Mouse (Mus musculus): Measurements from ENCODE around the gene Ubxn11.

The Ubxn11 gene

DNA sequence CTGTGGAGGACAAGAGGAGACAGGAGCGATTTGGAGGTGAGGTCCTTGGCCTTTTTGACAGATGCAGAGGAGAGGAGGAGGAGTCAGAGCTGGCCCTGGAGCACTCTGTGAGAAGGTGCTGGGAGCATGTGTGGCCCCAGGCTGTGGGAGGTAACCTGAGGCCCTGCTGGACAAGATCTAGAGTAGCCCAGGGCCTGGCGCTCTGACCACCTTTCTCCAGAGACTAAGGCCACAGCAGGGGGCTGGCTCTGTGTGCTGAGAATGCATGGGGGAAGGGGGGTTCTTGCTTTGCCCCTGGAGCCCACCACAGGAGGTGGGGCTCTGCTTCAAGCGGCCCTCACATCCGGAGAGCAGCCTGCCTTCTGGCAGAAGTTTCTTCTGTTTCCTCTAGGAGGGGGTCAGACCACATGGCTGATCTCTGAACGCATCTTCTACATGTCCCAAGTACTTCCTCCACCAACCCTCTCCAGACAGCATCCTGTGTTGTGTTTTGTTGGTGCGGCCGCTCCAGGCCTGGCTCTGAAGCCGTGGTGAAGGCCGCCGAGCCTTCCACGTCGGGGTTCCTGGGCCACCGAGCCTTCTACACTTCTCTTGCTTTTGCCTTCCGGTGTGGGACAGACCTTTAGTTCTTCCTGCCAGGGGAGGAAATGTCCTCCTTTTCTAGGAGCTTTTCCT is 15.9 kb downstream of the Ubxn11 start:
- no peak for DNase-seq (ENCODE audit: low read depth, low spot score)

DNA sequence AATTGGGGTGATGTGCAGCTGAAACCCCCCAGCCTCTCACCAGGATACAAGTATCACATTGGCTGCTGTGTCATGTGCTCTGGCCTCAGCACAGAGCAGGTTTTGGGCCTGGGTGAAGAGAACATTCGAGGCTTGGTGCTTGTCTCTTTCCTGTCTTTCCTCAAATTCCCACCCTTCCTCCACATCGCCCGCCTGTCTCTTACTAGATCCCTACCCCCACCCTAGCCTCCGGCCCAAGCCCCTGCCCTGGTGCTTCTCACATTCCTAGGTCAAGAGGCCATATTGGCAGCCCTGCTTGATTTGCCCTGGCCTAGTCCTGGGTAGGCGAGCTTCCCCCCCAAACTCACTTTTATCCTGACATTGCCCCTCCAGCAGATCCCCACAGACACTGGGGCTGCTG is 16.7 kb downstream of the Ubxn11 start:
- DNase-seq (ENCODE audit: low read depth, low spot score) = no peak

DNA sequence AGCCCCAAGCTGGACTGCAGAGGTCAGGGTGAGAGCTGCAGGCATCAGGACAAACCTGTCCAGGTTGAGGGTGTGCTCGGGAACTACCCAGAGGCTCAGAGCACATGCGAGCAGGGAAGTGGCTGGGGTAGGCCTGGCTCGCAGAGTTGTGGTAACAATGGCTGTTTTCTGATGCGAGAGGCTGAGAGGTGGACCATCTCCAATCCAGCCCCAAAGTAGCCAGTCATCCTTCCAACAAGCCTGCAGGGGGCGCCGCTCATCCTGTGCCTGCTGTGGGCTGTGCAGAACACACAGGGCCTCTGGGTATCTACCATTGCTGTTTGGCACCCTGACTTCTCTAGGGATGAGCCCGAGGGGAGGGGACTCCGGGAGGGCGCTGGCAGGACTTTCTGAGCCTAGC is 17.3 kb downstream of the Ubxn11 start:
- no peak for DNase-seq (ENCODE audit: low read depth, low spot score)

DNA sequence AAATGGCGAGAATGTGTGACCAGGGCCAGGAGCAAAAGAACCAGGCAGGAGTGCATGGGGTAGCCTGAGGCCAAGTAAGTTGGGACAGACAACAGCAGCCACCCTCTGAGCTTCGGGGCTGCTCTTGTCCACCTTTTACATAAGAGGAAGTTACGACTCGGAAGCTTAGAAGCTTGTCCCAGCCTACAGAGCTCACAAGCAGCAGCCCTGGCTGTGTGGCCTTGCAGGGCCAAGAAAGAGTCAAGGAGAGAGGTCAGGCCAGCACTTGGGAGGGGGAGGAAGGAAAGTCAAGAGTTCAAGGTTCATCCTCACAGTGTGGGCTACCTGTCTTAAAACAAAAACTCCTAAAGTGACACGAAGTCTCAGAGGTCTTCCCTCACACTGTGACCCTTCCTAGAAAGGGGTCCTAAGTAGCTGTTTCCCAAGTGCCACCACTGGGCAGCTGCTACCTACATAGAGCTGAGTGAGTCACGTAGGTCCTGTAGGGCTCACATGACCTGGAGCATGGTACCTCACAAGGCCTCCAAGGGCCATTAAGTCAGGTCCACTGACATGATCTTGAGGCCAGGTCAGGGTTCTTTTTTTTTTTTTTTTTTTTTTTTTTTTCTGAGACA is 17.9 kb downstream of the Ubxn11 start:
- no peak for DNase-seq (ENCODE audit: low read depth, low spot score)

DNA sequence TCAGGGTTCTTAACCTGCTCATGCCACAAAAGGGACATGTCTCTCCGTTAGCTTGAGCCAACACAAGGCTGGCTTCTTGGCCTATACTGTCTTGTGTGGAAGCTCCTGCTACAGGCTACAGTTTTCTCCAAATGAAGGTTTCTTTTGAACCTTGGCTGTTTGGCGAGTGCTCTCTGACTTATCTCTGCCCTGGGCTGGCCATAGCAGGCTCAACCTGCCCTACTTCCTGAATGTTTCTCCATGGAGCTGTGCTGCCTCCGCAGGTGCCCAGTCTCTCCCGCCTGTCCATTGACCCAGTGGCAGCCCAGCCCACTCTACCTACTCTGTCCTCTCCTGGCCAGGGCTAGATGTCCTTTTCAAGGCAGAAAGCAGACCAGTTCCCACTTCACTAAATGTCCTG is 18.5 kb downstream of the Ubxn11 start:
- no peak for DNase-seq (ENCODE audit: low read depth, low spot score)

DNA sequence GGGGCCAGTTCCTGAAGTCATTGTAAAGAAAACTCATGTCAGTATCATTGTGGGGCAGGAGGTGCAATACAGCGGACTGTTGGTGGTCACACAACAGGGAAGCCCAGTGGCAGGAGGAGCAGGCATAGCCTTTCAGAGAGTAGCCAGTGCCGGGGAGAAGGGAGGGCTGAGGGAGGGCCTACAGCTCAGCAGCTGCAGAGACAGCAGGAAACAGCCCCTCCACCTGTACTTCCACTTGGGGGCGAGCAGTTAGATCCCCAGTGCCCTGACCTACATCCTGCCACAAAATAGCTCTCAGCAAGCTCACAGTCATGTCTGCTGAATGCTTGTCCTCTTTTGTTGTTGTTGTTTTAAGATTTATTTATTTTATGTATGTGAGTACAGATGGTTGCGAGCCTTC is 19.2 kb downstream of the Ubxn11 start:
- DNase-seq (ENCODE audit: low read depth, low spot score) = no peak

DNA sequence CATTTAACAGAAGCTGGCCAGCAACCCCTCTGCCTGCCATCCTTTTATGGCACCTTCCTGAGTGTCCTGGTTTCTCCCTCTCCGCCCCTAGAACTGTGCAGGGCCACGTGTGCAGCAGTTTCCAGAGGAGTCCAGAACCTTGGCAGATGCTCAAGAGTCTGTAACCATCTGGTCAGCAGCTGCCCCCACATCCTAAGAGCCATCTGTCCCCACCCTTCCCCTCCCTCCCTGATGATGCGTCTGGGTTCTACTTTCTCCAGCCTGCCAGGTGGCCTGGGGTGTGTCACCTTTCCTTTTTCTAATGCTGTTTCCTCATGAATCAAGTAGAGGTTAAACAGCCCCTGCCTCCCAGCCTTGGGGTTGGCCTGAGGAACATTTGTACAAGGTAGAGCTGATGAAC is 19.9 kb downstream of the Ubxn11 start:
- DNase-seq (ENCODE audit: low read depth, low spot score) = no peak

DNA sequence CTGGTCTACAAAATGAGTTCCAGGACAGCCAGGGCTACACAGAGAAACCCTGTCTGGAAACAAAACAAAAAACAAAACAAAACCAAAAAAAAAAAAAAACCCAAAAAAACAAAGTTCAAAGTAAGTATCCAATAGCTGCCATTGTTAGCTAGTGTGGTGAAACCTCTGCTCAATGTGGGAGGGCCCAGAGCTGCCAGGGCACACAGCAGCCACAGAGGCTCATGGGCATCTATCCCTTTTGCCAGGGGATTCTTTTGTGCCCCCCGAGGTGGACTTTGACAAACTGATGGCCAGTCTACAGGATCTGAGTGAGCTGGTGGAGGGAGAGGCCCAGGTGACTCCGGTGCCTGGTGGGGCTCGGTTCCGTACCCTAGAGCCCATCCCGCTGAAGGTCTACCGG is 20.8 kb downstream of the Ubxn11 start:
- no peak for DNase-seq (ENCODE audit: low read depth, low spot score)

DNA sequence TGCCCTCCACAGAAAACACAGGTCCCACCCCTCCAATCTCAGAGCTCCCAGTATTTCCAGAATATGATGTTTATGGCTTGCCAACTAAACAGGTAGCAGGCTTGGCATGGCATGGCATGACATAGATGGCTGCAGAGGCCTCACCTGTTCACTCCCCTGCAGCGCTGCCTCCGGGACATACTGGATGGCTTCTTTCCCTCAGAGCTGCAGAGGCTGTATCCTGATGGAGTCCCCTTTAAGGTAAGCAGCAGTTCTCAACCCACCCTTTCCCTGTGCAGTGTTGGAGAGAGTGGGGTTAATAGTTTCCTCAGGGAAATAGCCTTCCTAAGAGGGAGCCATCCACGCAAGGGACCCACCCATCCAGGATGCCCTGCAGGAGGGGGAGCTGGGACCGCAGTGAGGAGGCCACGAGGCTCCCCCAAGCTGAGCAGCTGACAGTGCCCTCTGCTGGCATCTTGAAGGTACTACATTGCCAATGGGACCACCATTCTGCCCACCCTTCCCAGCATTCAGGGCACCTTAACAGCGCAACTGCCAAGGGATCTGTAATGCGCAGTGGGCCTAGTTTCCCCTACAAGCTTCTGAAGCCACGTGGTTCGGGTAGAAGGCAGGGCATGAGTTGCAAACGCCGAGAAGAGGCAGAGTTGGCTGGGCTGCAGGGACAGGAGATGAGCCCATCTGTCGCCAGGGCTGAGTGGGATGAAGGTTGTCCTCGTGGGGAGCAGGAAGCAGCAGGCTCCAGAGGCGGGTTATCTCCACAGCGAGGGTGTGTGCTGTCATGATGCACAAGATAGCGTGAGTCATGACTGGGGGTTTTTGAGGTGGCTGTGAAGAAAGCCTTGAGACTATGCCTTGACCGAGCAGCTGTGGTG is 21.5 kb downstream of the Ubxn11 start:
- no peak for DNase-seq (ENCODE audit: low read depth, low spot score)

DNA sequence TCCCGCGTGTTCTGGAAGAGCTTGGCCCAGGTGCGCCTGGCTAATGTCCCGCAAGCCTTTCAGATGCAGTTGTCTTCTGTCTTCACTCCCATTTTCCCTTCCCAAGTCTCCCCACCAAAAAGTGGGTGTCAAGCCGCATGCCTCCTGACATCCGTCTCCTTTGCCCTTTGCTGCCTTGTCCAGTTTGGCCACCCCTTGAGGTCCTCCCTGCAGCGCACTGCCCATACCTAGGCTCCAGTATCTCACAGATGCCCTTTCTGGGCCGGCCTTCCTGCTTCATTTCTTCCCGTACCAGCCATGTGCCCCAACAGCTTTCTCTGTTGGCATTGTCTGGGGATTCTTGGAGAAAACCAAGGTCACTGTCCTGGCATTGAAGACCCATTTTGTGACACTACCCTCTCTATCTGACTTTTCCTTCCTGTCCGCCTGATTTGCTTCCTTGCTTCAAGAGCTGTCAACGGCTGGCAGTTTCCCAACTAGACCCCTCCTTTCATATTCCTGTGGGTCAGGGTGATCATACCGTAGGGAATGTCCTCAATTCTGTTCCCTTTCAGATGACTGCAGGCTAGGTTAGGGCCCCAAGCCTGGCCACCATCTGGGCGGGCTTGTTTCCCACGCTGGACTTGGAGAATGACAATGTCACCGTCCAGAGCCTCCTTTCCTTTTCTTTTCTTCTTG is 23.2 kb downstream of the Ubxn11 start:
- no peak for DNase-seq (ENCODE audit: low read depth, low spot score)

DNA sequence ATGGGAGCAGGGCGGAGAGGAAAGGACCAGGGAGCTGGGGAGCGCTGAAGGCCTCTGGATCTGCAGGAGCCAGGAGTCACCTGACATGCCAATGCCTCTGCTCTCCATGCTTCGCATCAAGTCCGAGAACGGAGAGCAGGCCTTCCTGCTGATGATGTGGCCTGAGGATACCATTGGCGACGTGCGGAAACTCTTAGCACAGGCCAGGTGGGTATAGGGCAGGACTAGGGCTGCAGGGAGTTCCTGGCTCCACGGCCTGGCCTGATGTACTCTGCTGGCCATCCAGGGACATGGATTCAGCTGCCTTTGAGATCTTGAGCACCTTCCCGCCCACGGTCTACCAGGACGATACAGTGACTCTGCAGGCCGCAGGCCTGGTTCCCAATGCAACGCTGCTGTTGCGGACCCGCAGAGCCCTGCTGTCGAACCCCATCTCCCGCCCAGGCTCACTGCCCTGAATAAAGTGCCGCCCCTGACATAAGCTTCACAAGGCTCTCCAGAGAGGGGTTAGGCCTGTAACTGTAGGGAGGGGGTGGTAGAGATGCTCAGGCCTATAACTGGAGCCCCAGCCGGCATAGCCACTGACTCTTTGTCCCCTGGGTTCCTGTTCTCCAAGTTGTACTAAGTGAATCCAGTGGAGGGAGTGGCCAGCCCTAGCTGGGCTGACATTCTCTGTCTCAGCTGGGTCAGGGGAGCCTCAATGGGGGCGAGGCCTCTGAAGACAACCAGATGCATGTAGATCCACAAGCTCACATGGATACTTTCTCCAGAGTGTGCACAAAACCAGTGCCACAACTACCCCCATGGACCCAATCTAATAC is 24.1 kb downstream of the Ubxn11 start:
- DNase-seq (ENCODE audit: low read depth, low spot score) = no peak

DNA sequence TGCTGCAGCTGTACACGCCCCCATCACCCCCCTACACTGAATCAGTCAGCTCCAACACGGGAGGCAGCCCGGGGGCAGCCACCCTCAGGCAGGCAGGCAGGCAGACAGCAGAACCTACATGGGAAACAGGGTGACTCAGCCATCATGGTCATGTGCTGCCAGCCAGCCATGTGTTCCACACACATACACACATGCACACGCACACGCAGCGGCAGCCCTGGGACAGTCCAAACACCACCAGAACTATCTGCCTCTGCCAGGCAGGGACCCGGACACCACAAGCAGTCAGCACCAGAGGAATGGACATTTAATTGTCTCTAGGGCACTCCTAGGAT is 24.7 kb downstream of the Ubxn11 start:
- no peak for DNase-seq (ENCODE audit: low read depth, low spot score)

DNA sequence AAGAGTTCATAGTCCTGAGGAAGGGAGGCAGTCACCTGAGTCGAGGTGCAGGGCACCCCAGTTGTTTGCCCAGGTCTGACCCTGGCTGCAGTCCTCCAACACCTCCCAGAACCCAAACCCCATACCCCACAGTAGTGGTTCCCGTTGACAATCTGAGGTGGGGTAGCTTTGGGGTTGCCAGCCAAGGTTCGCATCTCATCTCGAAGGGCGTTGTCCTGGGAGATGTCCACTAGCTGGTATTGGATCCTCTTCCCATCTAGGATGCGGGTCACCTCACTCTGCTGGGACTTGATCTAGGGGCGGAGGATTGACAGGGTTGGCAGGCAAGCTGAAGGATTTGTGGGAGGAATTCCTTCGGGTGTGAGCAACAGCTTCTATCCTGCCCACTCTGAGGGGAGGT is 25.4 kb downstream of the Ubxn11 start:
- DNase-seq (ENCODE audit: low read depth, low spot score) = no peak

DNA sequence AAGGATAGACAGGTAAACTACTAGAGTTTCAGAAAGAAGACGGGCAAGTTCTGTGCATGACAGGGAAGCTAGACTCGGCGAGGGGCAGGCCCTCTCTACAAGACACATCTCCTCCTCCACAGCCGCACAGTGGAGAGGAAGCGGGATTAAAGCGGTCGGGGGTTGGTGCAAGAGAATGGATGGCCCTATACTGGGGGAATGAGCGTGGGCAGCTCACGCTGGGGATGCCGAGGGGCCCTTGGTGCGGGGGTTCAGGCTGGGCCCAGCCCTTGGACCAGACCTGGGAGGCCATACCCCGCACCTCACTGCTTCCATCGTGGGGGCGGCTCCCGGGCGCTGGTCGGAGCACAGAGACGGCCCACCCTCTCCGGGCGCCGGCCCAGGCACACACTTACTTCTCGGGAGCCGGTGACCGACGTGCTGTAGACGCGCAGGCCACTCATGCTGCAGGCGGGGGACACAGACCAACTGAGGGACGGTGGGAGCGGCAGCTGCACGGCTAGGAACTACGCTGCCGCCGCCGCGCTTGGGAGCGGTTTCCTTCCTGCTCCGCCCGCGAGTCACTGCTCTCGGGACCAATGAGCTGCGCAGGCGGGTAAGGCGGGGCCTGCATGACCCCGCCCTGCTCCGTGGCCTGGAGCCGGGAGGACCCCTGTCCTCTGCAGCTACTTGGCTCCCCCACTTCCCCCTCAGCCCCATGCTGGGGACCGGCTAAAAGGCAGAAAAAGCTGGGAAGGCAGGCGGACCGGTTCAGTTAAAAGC is 26.0 kb downstream of the Ubxn11 start, which contains the start of gene Sh3bgrl3:
Gene Sh3bgrl3 (minus strand): TSS at position 569 of the 762 bp plus-strand sequence.
- peak; percentile 74 for DNase-seq (ENCODE audit: low read depth, low spot score)

DNA sequence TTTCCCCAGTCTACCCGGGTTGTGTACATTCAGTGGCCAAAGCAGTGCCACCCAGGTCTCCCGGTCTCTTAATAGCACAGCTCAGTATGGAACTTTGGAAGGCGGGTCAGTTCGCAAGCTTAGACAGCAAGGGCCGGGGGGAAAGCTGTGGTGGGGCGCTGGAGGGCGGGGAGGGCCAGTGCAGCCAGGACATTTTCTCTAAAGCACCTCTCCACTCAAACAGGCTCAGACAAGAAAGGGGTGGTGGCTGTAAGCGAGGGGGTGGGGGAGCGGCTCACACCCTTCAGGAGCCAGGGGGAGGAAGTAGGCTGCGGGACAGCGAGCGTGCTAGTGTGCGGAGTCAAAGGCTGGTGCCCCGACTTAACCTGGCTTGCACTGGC is 26.6 kb downstream of the Ubxn11 start:
- DNase-seq (ENCODE audit: low read depth, low spot score) = no peak

DNA sequence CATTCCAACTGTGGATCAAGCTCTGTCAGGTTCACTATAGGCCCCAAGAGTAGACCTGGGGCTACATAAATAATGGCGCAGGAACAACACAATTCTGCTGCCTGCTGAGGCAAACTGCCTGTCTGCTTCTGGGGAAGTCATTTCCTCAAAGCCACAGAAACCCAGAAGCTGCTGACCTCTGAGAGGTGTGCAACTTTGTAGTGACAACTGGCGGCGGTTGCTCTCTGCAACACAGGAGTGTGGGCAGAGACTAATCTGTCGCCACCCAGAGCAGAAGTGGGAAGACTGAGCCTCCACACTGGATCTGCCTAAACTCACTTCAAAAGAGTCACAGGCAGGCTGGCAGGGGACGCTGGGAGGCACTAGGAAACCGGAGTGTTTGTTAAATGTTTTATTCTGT is 27.1 kb downstream of the Ubxn11 start:
- DNase-seq (ENCODE audit: low read depth, low spot score) = no peak

DNA sequence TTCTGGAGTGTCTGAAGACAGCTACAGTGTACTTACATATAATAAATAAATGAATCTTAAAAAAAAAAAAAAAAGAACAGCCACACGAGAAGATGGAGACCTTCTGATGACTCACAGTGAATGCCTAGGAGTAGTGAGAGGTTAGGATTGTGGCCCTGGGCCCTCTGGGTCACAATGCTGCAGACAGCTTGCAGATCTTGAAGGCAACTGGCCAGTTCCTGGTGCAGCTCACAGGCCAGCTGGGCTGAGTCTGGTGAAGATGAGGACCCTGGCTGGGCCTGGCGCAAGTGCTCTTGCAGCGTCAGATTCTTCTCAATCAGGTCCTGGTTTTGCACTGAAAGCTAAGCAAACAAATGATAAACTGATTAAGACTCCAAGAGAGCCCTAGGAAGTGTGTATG is 29.7 kb downstream of the Ubxn11 start:
- DNase-seq (ENCODE audit: low read depth, low spot score) = no peak

DNA sequence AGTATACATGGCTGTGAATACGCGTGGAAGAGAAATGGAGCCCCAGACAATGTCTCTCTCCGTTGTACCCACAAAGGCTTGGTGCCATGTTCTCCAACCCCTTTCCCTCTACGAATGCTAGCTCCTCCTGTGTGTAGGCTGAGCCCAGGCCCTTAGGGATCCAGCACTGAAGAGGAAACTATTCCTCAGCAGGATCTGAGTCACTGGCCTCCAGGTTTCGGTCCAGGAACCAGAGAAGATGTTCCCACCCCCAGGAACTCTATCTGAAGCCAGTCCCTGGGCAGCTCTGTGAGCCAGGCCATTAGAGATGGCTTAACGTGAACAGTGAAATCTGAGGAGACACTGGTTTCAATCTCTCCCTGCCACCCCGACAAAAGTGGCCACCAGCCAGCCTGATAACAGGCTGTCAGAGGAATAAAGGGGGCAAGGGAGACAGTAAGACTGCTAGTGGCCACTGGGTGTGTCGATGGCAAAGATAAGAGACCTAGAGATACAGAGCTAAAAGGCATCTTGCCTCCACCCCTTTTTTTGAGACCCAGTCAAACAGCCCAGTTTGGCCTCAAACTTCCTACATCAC is 30.2 kb downstream of the Ubxn11 start:
- no peak for DNase-seq (ENCODE audit: low read depth, low spot score)

DNA sequence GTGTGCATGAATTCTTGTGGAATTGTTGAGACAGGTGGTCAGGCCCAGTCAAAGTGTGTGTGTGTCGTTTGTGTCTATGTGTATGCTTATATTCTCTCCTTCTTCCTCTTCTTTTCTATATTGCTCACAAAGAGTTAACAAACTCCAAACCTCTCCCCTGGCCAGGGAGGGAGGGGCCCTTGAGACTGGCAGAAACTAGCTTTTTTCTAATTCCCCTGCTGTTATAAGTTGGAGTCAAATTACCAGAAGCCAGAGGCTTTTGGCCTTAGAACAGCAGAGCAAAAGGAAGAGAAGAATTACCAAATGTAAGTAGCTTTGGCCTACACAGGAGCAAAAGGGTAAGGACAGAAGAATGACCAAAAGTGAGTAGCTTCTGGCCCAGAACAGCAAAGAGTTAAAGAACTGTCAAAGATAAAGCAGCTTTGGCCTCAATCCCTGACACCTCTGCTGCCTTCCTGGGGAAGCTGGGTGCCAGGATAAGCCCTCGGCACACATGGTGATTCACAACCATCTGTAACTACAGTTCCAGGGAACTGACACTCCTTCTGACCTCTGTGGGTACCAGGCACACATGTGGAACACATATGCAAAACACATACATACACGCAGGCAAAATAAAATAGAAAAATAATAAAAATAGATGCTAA is 34.0 kb downstream of the Ubxn11 start:
- DNase-seq (ENCODE audit: low read depth, low spot score) = no peak

DNA sequence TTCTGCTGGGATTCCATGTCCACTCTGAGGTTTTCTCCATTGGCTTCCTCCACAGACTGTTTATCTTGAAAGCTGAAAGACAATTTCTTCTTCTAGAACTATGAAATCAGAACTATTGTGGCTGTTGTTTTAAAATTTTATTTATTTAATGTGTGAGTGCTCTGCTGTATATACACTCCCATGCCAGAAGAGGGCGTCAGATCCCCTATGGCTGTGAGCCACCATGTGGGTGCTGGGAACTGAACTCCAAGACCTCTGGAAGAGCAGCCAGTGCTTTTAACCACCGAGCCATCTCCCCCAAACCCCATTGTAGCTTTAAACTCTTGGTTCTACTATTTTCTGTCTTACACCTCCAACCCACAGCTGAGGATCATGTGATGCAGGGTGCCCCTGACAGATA is 36.5 kb downstream of the Ubxn11 start:
- DNase-seq (ENCODE audit: low read depth, low spot score) = no peak

Measured in brain, embryonic 18.5 days (tissue).